Mouse (Mus musculus) embryonic facial prominence, embryonic 14.5 days (tissue): ENCODE results near the gene Grin3b. TPM values are rescaled to one million over a fixed set of nuclear protein-coding genes. Genes with fewer than 3 reads are reported as not detected.

Source experiments
- ATAC-seq: fragments of 200-750 bp; cut with Nextera tagmentation; 2 replicates; pipeline ENCODE4 v1.8.0; 2017; ENCODE audit warnings: low read depth, moderate number of reproducible peaks, moderate TSS enrichment
- DNase-seq: peaks from one replicate; pipeline ENCODE4 v3.0.0-alpha.2; 2015; ENCODE audit warnings: low spot score
- H3K27ac ChIP-seq: fragments of 300-500 bp; sonication (generic); replicated peaks from 2 replicates; pipeline ENCODE4 v1.5.1; 2014; ENCODE audit warnings: low read depth, mild to moderate bottlenecking, low read length, moderate library complexity
- H3K27me3 ChIP-seq: fragments of 300-500 bp; sonication (generic); replicated peaks from 2 replicates; pipeline ENCODE4 v1.6.1; 2014; ENCODE audit warnings: low read length; ENCODE audit not compliant: control insufficient read depth, insufficient read depth
- H3K36me3 ChIP-seq: fragments of 300-500 bp; sonication (generic); 2 replicates; pipeline ENCODE4 v1.6.1; 2014; ENCODE audit warnings: low read length, mixed read lengths; ENCODE audit not compliant: control insufficient read depth, insufficient read depth
- H3K4me1 ChIP-seq: fragments of 300-500 bp; sonication (generic); 2 replicates; pipeline ENCODE4 v1.6.1; 2014; ENCODE audit warnings: antibody characterized with exemption, low read length; ENCODE audit not compliant: control insufficient read depth, insufficient read depth
- H3K4me2 ChIP-seq: fragments of 300-500 bp; sonication (generic); 2 replicates; pipeline ENCODE4 v1.6.1; 2014; ENCODE audit warnings: low read depth, mild to moderate bottlenecking, low read length, moderate library complexity, mixed read lengths
- H3K4me3 ChIP-seq: fragments of 300-500 bp; sonication (generic); 2 replicates; pipeline ENCODE4 v1.5.1; 2014; ENCODE audit warnings: low read depth, mild to moderate bottlenecking, low read length
- H3K9ac ChIP-seq: fragments of 300-500 bp; sonication (generic); 2 replicates; pipeline ENCODE4 v1.6.1; 2014; ENCODE audit warnings: low read depth, mild to moderate bottlenecking, low read length, moderate library complexity, mixed read lengths
- H3K9me3 ChIP-seq: fragments of 300-500 bp; sonication (generic); 2 replicates; pipeline ENCODE4 v1.6.1; 2016; ENCODE audit warnings: low read length; ENCODE audit not compliant: control insufficient read depth
- WGBS: fragments of 180-500 bp; shearing (Covaris S2); extraction: QIAGEN DNeasy Blood & Tissue Kit; methylation state at CpG from one replicate; pipeline ENCODE4 v1.1.7; 2014; 5-methylcytosine and 5-hydroxymethylcytosine counted together
- polyA plus RNA-seq: library from polyadenylated mRNA; unstranded; fragments of >200 nt; fragmentation: Nextera tagmentation; extraction: Ambion mirVana; gene quantifications from 2 replicates; pipeline ENCODE4 v1.2.1, GENCODE M21; 2014

The Grin3b gene
- polyA plus RNA-seq, 1 experiment from 2014 or later: 0.56 TPM

DNA sequence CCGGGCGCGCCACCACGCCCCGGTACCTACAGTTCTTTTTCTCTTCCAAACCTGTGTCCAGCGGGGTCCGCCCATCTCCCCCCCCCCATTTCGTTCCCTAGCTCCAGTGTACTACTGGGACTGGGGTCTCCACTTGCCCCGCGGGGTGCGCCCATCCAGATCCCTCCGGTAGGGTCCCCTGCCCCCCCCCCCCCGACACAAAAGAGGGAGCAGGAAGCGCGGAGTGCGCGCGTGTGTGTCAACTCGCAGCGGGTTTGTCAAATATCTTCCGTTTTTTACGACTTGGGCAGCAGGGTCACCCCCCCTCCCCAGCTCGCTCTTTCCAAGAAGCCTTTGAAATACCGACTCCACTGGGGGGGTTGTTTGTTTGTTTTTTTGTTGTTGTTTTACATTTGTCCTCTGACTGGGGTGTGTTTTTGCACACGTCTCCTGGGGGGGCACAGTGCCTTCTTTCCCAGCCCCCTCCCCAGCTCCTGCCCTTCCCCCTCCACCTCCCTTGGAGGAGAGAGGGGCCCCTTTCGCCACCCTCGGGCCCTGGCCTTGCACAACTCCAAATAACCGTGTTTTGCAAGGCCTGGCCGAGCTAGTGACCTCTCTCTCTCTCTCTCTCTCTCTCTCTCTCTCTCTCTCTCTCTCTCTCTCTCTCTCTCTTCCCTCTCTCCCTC lies 42.4 kb upstream of the Grin3b start:
- no peaks in the 10 kb centered on the region for H3K9me3 ChIP-seq
- ATAC-seq (no peak), DNase-seq (peak; percentile 56)
- H3K4me3 ChIP-seq: peak overlapping the region; percentile 85
- H3K9ac ChIP-seq: peak overlapping the region; percentile 91
- H3K27ac ChIP-seq: peak overlapping the region; percentile 94
- H3K27me3 ChIP-seq: peaks cover 2% of the 10 kb centered on the region
- 2% methylated on average over 25 of the region's 29 CpGs for WGBS
- peaks cover 19% of the 10 kb centered on the region for H3K4me1 ChIP-seq
- H3K4me2 ChIP-seq: peak overlapping the region; percentile 94
- H3K36me3 ChIP-seq: peaks cover 30% of the 10 kb centered on the region

DNA sequence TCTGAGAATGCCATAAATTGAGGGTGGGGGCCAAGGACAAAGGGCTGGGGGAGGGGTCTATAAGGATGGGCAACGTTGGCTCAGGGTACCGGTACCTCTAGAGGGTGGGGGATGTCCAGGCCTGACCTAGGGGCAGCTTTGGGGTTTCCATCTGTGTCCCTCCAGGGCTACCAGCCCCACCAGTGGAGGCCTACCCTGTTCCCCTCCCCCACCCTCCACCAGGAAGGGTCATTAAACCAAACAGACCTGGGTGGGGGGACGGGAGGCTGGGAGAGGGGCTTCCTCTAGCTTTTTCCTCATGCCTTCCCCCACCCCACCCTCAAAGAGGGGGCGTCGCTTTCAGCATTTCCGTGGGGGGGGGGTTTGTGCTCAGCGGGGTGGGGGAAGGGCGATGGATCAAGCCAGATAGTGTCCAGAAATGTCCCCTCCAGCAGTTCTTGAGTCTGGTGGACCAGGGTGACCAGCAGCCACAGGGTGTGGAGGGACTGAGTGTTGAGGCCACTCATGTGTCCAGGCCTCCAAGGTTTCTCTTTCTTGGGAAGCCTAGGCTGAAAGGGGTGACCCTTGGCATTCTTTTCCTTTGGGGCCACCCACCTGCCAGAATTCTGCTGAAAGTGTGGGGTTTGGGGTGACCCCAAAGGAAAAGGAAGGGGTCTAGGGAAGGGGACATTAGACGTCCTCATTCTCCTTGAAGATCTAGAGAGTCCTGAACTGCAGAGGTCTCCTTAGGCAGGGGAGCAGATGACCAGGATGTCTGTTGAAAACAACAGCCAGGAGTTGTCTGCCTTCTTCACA lies 41.4 kb upstream of the Grin3b start:
- H3K4me1 ChIP-seq: peaks cover 22% of the 10 kb centered on the region
- 22% methylated on average over 7 of the region's 9 CpGs for WGBS

DNA sequence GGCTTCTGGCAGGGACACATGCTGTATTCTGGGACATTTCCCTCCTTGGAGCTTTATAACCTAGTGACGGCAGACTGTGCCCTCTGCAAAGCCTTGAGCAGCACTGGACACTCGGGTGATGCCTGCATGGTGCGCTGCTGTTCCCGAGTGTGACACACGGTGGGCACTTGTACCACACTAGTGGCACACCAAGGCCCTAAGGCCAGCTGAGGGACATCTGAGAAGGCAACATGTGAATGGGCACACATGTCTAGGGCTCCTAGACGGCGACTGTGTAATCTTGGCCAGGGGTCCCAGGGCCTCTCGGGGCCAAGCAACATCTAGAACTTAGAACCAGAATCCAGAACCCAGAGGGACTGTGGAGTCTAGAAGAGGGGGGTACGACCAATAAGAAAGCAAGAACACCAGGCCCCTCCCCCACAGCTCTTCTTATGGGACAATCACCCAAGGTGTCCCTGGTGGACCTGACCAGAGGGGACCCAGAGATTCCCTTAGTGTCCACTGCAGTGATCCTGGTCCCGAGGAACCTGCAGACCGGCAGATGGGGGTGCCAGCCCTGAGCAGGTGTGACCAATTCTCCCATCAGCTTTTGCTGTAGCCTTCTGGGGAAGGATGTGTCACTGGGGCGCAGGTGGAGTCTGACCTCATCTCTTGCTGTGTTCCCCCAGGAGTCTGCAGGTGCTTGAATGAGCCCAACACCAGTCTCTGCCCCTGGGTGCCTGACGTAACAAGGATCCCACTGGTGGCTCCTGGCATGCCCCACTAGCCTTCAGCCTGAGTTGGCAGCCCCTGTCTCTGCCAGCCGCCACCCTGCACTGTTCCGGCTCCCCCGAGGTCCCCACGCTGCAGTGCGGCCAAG lies 40.3 kb upstream of the Grin3b start:
- WGBS: 83% methylated on average over 18 of the region's 18 CpGs
- H3K9ac ChIP-seq: 0 out of 2 replicates have a peak overlapping the region, but pooled peaks have one; percentile 2

More for the DNA sequence above, 41.4 kb upstream of the Grin3b start:
- H3K9ac ChIP-seq: peak overlapping the region; percentile 91
- ATAC-seq (no peak), DNase-seq (no peak)
- H3K36me3 ChIP-seq: peaks cover 36% of the 10 kb centered on the region
- H3K9me3 ChIP-seq: no peaks in the 10 kb centered on the region
- H3K4me2 ChIP-seq: peak overlapping the region; percentile 94
- H3K27ac ChIP-seq: 0 out of 2 replicates have a peak overlapping the region, but pooled peaks have one; percentile 44
- H3K27me3 ChIP-seq: no peaks in the 10 kb centered on the region
- H3K4me3 ChIP-seq: peak overlapping the region; percentile 85

DNA sequence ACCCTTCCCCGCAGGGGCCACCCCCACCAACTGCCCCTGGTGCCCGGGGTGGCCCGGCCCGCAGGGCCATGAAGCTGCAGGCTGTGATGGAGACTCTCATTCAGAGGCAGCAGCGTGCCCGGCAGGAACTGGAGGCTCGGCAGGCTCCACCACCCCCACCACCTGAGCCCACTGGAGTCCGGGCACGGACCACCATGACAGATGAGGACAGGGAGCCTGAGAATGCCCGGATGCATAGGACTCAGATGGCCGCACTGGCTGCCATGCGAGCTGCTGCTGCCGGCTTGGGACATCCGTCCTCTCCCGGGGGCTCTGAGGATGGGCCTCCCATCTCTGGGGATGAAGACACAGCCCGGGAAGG lies 39.7 kb upstream of the Grin3b start:
- no peak for DNase-seq
- Histone ChIP-seq H3K9me3 (no peaks in the 10 kb centered on the region), H3K4me2 (no peak overlapping the region), H3K4me3 (no peak overlapping the region), H3K9ac (no peak overlapping the region), H3K27ac (no peak overlapping the region), H3K36me3 (peaks cover 42% of the 10 kb centered on the region), H3K27me3 (no peaks in the 10 kb centered on the region), H3K4me1 (peaks cover 25% of the 10 kb centered on the region)
- WGBS: 87% methylated on average over 15 of the region's 16 CpGs
- no peak for ATAC-seq

More for the DNA sequence above, 40.3 kb upstream of the Grin3b start:
- peaks cover 42% of the 10 kb centered on the region for H3K36me3 ChIP-seq
- H3K4me3 ChIP-seq: no peak overlapping the region
- no peak for DNase-seq
- no peak for ATAC-seq
- no peaks in the 10 kb centered on the region for H3K27me3 ChIP-seq
- no peak overlapping the region for H3K27ac ChIP-seq
- H3K9me3 ChIP-seq: no peaks in the 10 kb centered on the region
- peaks cover 26% of the 10 kb centered on the region for H3K4me1 ChIP-seq
- H3K4me2 ChIP-seq: peak overlapping the region; percentile 94; the same call in 1 of the 2 replicates

DNA sequence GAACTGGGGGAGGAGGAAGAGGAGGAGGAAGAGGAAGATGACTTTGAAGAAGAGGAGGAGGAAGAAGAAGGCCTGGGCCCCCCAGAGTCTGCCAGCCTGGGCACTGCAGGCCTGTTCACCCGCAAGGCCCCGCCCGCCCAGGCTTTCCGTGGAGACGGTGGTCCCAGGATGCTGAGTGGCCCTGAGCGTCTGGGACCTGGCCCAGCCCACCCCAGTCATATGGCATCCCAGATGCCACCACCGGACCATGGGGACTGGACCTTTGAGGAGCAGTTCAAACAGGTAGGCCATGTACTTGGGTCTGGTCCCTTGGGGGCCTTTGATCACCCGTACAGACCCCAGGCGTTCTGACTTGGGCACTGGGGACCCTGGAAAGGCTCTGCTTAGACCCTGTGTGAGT lies 38.7 kb upstream of the Grin3b start:
- H3K4me1 ChIP-seq: peaks cover 26% of the 10 kb centered on the region
- H3K4me2 ChIP-seq: no peak overlapping the region
- no peak overlapping the region for H3K27ac ChIP-seq
- ATAC-seq: no peak
- WGBS: 60% methylated on average over 4 of the region's 9 CpGs
- no peaks in the 10 kb centered on the region for H3K9me3 ChIP-seq
- no peak for DNase-seq
- no peak overlapping the region for H3K4me3 ChIP-seq
- peaks cover 42% of the 10 kb centered on the region for H3K36me3 ChIP-seq
- H3K9ac ChIP-seq: no peak overlapping the region
- H3K27me3 ChIP-seq: no peaks in the 10 kb centered on the region

DNA sequence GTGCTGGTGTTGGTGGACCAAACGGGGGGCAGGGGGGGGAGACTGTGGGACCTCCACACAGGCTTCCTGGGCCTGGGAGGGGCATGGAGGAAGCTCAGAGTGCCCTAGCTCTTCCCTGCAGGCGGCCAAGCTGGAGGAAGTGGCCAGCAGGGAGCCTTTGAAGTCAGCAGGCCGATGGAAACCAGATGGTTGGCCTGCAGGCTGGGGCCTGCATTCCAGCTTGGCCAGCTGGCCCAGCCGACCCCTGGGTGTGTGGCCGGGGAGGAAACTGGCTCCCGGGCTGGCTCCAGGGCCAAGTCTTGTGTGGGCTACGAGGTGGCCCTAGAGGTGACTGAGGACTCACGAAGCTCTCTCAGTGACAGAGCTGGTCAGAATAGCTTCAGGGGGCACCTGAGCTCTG lies 37.8 kb upstream of the Grin3b start:
- H3K27ac ChIP-seq: 0 out of 2 replicates have a peak overlapping the region, but pooled peaks have one; percentile 44
- peak overlapping the region; percentile 31; the same call in 1 of the 2 replicates for H3K9ac ChIP-seq
- H3K27me3 ChIP-seq: no peaks in the 10 kb centered on the region
- no peaks in the 10 kb centered on the region for H3K9me3 ChIP-seq
- 16% methylated on average over 6 of the region's 8 CpGs for WGBS
- H3K4me1 ChIP-seq: peaks cover 26% of the 10 kb centered on the region
- H3K36me3 ChIP-seq: peaks cover 49% of the 10 kb centered on the region
- H3K4me3 ChIP-seq: no peak overlapping the region; the same call in 1 of the 2 replicates
- no peak for ATAC-seq
- peak; percentile 72 for DNase-seq
- 0 out of 2 replicates have a peak overlapping the region, but pooled peaks have one; percentile 19 for H3K4me2 ChIP-seq

DNA sequence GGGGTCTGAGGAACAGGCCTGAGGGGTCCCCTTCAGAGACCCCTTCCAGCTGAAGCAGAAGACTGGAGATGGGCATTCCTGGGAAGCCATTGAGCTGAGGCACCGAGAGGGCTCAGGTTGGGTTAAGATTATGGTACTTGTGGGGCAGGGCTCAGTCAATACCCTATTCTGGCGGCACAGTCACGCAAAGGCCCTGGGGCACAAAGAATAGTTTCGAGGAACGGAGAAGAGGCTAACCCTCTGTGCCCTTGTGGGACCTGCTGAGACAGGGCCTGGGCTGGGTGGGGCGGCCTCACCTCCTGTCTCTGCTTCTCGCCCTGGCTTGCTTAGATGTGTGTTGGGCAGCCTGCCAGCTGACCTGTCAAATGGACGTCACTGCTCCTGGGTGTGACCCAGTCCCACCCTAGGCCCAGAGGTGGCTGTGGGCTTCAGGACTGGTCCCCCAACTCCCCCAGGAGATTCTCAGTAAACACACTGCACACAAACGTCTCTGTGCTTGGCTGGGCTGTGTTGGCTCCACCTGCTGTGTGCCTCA lies 37.3 kb upstream of the Grin3b start:
- no peak for ATAC-seq
- peaks cover 54% of the 10 kb centered on the region for H3K36me3 ChIP-seq
- H3K9me3 ChIP-seq: no peaks in the 10 kb centered on the region
- no peak overlapping the region for H3K4me3 ChIP-seq
- H3K9ac ChIP-seq: no peak overlapping the region
- no peaks in the 10 kb centered on the region for H3K27me3 ChIP-seq
- WGBS: 33% methylated on average over 8 of the region's 9 CpGs
- no peak overlapping the region for H3K27ac ChIP-seq
- H3K4me2 ChIP-seq: no peak overlapping the region
- H3K4me1 ChIP-seq: peaks cover 26% of the 10 kb centered on the region
- no peak for DNase-seq

DNA sequence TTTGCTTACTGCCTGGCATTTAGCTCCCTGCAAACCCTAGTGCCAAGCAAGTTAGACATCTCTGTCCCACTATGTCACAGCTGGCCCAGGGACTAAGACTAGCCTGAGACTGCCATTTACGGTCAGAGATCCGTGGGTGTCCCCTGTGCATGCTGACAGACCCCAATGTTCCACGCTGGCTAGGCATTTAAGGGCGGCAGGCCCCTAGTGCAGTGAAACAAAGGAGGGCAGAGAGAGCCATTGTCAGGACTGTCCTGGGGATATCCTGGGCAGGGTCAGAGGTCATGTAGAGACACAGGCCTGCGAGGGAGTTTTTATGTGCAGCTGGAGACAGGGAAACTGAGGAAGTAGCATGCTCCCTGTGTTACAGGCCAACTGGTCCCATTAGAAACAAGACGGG lies 36.7 kb upstream of the Grin3b start:
- H3K4me2 ChIP-seq: no peak overlapping the region
- H3K27ac ChIP-seq: peak overlapping the region; percentile 58; the same call in 1 of the 2 replicates
- no peak overlapping the region for H3K9ac ChIP-seq
- DNase-seq (no peak), ATAC-seq (no peak)
- WGBS: 54% methylated on average over 6 of the region's 6 CpGs
- H3K4me1 ChIP-seq: peaks cover 25% of the 10 kb centered on the region
- H3K9me3 ChIP-seq: no peaks in the 10 kb centered on the region
- H3K36me3 ChIP-seq: peaks cover 55% of the 10 kb centered on the region
- H3K27me3 ChIP-seq: no peaks in the 10 kb centered on the region
- no peak overlapping the region for H3K4me3 ChIP-seq
